Mouse (Mus musculus) G1E (cell line): ENCODE measurements at regions not wholly inside any gene's neighbourhood (a gene's known extent, or its start where the extent isn't known, plus 50 kb on each side); places are given as distances from the start of the nearest gene placed in this dataset.

Experiments used
- GATA1 ChIP-seq: IDR thresholded peaks from 2 replicates; pipeline ENCODE4 v1.6.1; 2012; ENCODE audit warnings: borderline replicate concordance, low read length, inconsistent platforms, mixed read lengths
- TAL1 ChIP-seq: conservative IDR thresholded peaks from 2 replicates; pipeline ENCODE4 v1.6.1; 2012; ENCODE audit warnings: low read depth, low read length, inconsistent platforms, mixed read lengths

- TF ChIP-seq GATA1 = no peak
- TF ChIP-seq TAL1 = no peak
These were observed 143.1 kb upstream of the Ppargc1a start for GRCm38 (mm10) chr5:51710664-51711063.
